In the genomic region with DNA sequence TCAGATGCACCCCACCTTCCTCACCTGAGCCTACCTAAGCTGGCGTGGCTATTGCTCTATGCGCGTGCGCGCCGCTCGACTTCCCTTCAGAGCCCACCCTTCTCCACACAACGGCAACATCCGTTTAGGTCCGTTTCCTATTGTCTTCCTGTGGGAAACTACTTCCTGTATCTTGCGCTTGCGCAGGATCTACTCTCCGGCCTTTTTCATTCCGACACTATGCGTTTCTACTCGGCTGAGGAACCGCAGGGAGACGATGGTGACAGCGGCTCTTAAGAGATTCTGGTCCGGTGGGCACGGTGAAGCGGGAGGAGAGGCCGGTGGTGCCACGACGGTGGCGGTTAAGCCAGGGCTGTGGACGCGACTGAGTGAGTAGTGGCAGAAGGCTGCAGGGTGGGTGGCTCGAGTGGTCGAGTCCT, we compare ENCODE assay signal across 8 mouse cellular contexts. TPM values are rescaled to one million over a fixed set of nuclear protein-coding genes. Genes with fewer than 3 reads are reported as not detected.
DNase-seq lines count a peak whose midpoint lies in the region; ATAC-seq and TF ChIP-seq lines count a peak whose summit lies in the region.

A gene (plus strand): TSS at position 20 of the 419 bp plus-strand sequence.
A gene (minus strand): TSS at position 126 of the 419 bp plus-strand sequence.

- peak within 1 kb of the TSS; percentile 29 for H3K27ac ChIP-seq in cortical plate, adult 2 months (ENCODE audit: insufficient read depth, low read length)

- peaks cover 61% of the 10 kb centered on the region for H3K36me3 ChIP-seq in megakaryocyte, embryonic 14.5 days (replicated peaks; ENCODE audit: low read length)

- peak; percentile 79 to 85 for DNase-seq in gastrocnemius, adult 8-10 months (ENCODE audit: low spot score in 2 of 2)
- peak; percentile 98 for DNase-seq in hindlimb bud, embryonic 11.5 days (ENCODE audit: extremely low spot score, low read depth, low spot score)
- DNase-seq in left cerebral cortex, adult 8-10 months (ENCODE audit: low spot score in 2 of 2): peak; percentile 91 to 93
- peak; percentile 95 to 96 for DNase-seq in right cerebral cortex, postnatal 10 days (ENCODE audit: low spot score in 2 of 2)
- DNase-seq in urinary bladder, postnatal 25 days (ENCODE audit: low spot score): peak; percentile 77

- H3K27me3 ChIP-seq in megakaryocyte, embryonic 14.5 days (replicated peaks): no peaks in the 10 kb centered on the region

- TF ChIP-seq POLR2A in cortical plate, adult 2 months (IDR thresholded peaks at IDR 0.05; ENCODE audit: extremely low read depth, insufficient read depth, low read length): peak; percentile 74; the same call in 1 of the 2 replicates

- H3K4me1 ChIP-seq in cortical plate, adult 2 months (ENCODE audit: control insufficient read depth, insufficient read depth, low read length): 0 out of 2 replicates have a peak, but pooled peaks cover 4% of the 10 kb centered on the region
- peaks cover 58% of the 10 kb centered on the region for H3K4me1 ChIP-seq in megakaryocyte, embryonic 14.5 days

- ATAC-seq in activated CD4-positive, CD25-positive, alpha-beta regulatory T cell, adult 4 months: peak; percentile 82

- no peak for TF ChIP-seq CTCF in cortical plate, adult 2 months (IDR thresholded peaks at IDR 0.05; ENCODE audit: extremely low read depth, insufficient read depth, low read length)

- no peaks in the 10 kb centered on the region for H3K9me3 ChIP-seq in megakaryocyte, embryonic 14.5 days

- H3K4me3 ChIP-seq in cortical plate, adult 2 months (ENCODE audit: insufficient read depth, low read length): peak within 1 kb of the TSS; percentile 54
- peak within 1 kb of the TSS; percentile 99 for H3K4me3 ChIP-seq in megakaryocyte, embryonic 14.5 days (replicated peaks)

RNA-seq across cellular contexts. Expression of the first gene that starts in this region (rescaled TPM):
- 1 to 10 TPM; 2.8 to 3.5 TPM for polyA plus RNA-seq in activated CD4-positive, CD25-positive, alpha-beta regulatory T cell, adult 4 months (2017; shearing (Covaris generic))
- 50.4 and 53.2 TPM in 2 replicates for polyA plus RNA-seq in cortical plate, adult 2 months (2012; rRNA removed)
- 10 to 100 TPM; 48.2 to 52.3 (median 51.3) TPM for total RNA-seq in gastrocnemius, adult 8-10 months (2022)
- total RNA-seq in left cerebral cortex, adult 8-10 months (2022): 10 to 100 TPM; 52.8 to 64.0 (median 54.5) TPM
- polyA plus RNA-seq in megakaryocyte, embryonic 14.5 days (2012; ENCODE audit: insufficient read depth, low replicate concordance): 4.0 and 8.8 TPM in 2 replicates

RNA-seq across cellular contexts. Expression of the second gene that starts in this region (rescaled TPM):
- 10 to 100 TPM; 16.7 to 18.3 TPM for polyA plus RNA-seq in activated CD4-positive, CD25-positive, alpha-beta regulatory T cell, adult 4 months (2017; shearing (Covaris generic))
- 27.6 and 29.1 TPM in 2 replicates for polyA plus RNA-seq in cortical plate, adult 2 months (2012; rRNA removed)
- total RNA-seq in gastrocnemius, adult 8-10 months (2022): 1 to 10 TPM; 6.2 to 6.7 (median 6.5) TPM
- 10 to 100 TPM; 20.7 to 25.4 (median 22.7) TPM for total RNA-seq in left cerebral cortex, adult 8-10 months (2022)
- 3.6 and 8.0 TPM in 2 replicates for polyA plus RNA-seq in megakaryocyte, embryonic 14.5 days (2012; ENCODE audit: insufficient read depth, low replicate concordance)

Comparison
In these comparisons a context has a peak if more than half of its experiments do, and no peak if none do; other contexts are left out.
1. Peak in every context shown above with its lines: DNase-seq, ATAC-seq, H3K4me3 ChIP-seq and H3K27ac ChIP-seq.